Mouse (Mus musculus) kidney, postnatal 10 days (tissue): ENCODE measurements at regions not wholly inside any gene's neighbourhood (a gene's known extent, or its start where the extent isn't known, plus 50 kb on each side); places are given as distances from the start of the nearest gene placed in this dataset.

Experiments
- DNase-seq: peaks from one replicate; pipeline ENCODE4 v3.0.0; 2021; ENCODE audit warnings: mixed read lengths

GRCm38 (mm10) chr11:39733434-39734076 is 961.4 kb downstream of the Mat2b start:
- no peak for DNase-seq

DNA sequence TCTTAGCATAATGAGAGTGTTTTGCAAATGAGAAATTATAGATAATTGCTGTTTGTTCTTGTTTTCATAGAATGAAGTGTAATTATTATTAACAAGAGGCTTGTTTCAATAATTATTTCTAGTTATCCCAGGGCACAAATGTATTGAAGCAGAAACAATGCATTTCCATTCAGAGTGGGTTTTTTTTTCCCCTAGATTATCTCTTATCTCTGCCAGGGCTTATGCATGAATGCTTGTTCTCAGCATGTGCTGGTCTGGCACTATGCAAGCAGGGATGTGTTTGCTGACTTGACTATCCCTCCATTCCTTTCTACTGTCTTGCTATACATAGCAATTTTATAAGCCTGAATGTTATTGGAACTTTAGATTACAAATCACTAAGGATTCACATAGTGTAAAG is 971.4 kb downstream of the Mat2b start:
- no peak for DNase-seq

- no peak for DNase-seq
Observed at GRCm38 (mm10) chr11:39678521-39678920, 1016.5 kb downstream of the Mat2b start.

DNA sequence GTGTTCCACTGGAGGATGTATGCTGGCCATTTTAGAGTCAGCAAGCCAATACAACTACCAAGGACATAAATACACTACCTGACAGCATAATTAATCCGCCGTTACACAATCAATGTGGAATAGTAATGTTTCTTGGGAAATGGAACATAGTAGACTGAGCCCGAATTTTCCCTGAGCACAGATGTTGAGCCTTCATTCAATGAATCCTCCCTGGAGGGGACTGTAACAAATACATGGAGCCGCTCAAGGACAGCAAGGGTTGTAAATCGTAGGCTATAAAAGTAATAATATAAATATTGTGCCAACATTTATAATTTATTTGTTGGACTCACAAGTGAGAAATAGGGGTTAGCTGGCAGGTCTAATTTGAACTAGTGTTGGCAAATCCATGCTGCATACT is 1041.4 kb downstream of the Mat2b start:
- no peak for DNase-seq

GRCm38 (mm10) chr11:39619356-39619755 is 1075.6 kb downstream of the Mat2b start:
- no peak for DNase-seq

DNA sequence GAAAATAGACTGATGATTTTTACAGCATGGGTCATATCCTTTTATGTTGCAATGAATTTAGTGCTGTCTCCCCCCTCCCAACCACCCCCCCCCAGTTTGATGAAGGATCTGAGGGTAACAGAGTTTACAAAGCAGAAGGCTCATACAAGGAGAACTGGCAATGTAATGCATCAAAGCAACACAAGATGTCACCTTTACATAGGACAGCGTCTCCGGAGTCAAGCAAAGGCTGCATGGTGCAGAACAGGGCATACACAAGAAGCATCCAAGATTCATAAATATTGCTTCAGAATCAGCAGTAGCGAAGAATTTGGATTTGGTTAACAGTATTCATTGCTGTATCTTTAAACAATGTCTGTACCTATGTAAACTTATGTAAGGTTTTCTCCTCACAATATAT is 1079.2 kb downstream of the Mat2b start:
- no peak for DNase-seq

GRCm38 (mm10) chr11:39596479-39596878 is 1098.5 kb downstream of the Mat2b start:
- no peak for DNase-seq

- DNase-seq, result peak; percentile 71
Observed at GRCm38 (mm10) chr11:39588641-39589385, 1106.2 kb downstream of the Mat2b start.

DNA sequence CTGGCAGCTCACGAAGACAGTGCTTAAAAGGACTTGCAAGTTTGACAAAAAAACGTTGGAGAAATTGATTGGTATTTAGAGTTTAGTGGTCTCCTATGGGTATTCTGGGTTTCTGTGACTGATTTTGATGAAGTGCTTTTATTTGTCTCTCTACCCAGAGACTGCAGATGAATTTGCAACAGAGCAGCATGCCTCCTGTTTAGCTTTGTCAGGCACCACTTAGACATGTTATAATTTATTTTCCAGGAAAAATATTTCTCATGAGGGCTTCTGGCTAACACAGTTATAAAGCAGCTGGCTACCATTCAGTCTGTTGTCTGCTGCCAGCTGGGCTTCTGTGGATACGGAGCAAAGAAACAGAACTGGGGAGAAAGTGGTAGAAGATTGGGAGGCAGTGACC is 1136.7 kb downstream of the Mat2b start:
- no peak for DNase-seq

DNA sequence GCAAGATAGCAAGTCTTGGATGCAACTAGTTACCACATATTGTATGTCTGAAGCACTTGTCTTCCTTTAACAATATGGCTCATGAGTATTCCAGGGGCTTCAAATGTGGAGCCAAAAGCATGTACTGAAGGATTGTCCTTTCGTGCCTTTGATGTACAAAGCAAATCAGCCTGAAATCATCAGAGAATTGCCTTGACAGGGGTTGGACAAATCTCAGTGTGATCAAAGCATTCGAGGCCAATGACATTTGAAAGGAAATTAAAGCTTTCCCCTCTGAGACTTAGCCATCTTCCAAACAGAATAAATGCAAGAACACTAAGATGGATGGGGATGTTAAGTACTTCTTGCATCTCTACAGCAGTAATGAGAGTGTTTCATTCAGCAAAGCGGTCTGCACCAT is 1144.9 kb downstream of the Mat2b start:
- no peak for DNase-seq

DNA sequence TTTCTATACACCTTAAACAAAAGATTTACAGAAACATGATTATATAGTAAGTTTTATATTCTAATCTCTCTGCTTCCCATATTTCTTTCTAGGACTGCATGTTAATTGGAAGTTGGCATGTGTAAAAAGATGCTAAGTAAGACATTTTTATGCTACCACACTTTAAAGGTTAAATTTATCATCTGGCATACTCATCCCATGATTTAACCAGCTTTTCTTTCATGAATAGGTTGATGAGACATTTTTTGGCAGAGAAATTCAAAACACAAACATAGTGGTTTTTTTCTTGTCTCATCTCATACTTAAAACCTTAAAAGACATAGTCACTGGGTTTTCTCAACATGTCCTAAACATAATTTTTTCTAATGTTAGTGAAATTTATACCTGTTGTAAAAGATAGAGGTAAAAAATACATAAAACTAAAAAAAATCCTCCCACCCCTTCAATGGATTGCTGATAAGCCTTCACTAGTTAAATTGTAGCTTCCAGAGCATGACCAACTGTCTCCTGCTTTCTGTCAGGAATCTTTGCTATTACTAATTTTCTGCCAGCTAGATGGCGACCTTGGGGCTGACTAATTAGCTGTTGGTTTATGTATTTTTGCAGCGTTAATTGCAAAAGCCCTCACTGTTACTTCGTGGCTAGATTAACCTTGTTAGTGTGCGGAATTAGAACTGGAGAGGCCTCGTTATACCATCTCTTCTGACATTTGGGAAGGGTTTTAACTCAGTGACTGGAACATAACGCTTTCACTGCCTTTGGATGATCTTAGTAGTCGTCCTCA is 1169.9 kb downstream of the Mat2b start:
- DNase-seq, result no peak

DNA sequence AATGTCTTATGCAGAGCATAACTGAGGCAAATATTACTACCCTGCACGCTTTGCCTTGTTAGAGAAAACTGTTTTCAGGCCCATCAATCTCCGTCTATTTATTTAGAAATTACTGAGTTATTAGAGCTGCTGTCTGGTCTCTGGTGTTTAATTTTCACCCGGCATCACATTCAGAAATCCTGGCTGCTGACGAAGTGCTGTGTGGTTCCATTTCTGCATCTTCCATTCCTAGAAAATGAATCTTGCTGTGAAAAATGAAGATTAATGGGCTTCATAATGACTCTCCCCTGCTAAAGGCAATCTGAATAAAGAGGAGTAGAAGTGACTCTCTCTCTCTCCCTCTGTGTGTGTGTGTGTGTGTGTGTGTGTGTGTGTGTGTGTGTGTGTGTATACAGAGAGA is 1199.8 kb downstream of the Mat2b start:
- no peak for DNase-seq

DNA sequence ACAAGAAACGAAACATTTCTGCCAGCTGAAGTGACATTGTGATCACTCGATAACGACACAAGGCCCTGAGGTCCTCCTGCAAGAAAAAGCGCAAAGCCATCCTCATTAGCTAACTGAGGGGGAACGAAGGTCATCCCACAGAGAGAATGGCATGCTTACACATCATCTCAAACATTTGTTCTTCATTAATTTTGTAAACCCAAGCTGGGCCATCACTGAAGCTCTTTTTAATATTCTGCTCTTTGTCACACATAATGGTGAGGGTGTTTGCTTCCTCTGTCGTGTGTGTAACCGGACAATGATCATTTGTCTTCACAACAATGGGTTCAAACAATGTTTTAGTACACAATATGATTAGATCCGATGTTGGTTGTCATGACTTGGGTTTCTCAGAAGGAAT is 1217.9 kb downstream of the Mat2b start:
- DNase-seq, result no peak

DNA sequence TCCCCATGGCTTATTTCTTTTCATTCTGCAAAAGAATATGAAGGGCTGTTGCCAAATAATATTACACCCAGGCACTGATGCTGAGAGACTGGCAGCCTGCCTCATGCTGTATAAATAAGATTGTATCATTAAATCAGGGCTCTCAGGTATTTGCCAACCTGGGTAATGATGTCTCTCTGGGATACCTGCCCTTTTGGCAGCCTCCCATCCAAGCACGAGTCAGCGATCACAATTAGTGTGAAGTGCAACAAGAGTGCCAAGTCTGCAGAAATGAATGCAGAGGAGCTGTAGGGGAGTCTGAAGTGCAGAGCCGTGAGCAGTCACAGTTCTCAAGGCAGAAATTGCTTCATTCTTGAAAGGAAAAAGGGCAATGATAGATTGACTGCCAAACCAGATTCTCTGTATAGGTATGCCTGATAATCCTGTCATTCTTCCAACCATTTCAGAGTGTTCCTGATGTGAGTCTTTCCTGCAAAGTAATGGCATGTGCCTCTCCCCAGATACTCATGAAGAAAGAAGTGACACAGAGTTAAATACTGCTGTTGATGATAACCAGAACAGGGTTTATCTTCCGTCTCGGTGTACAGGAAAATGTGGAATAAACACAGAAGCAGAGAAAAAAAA is 1241.6 kb downstream of the Mat2b start:
- peak; percentile 11 for DNase-seq

DNA sequence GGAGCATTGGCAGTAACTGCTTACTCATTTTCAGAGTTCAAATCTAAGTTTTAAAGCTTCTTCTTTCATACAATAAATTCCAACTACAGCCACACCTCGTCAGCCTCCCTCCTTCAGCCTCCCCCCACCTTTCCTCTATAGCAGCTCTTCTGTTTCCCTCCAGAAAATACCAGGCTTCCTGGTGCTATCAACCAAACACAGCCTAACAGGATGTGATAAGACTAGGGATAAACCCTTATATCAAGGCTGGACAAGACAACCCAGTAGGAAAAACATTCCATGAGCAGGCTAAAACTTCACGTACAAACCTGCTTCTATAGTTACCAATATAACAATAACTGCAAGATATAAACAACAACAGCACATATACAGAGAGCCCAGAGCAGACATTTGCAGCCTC is 1248.6 kb downstream of the Mat2b start:
- no peak for DNase-seq

- no peak for DNase-seq
Observed at GRCm38 (mm10) chr11:39411691-39412090, 1283.3 kb downstream of the Mat2b start.

GRCm38 (mm10) chr11:39411182-39411581 is 1283.8 kb downstream of the Mat2b start:
- DNase-seq, result no peak

DNA sequence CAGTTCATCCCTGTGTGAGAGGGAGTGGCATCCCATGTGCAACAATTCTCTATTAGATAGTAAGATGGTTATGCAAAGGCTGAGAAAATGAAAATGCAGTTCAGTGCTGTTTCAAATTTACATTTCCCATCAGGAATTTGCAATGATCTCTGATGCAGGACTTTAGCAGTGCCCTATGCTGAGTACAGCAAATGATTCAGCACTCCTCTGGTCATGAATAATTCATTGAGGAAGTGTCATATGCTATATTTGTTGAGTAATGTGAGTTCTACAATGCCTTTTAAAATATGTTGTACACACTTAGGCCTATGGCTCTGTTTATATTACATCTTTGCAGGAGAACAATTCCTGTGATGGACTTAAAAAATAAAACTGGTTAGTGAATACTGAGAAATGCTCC is 1330.2 kb downstream of the Mat2b start:
- no peak for DNase-seq

DNA sequence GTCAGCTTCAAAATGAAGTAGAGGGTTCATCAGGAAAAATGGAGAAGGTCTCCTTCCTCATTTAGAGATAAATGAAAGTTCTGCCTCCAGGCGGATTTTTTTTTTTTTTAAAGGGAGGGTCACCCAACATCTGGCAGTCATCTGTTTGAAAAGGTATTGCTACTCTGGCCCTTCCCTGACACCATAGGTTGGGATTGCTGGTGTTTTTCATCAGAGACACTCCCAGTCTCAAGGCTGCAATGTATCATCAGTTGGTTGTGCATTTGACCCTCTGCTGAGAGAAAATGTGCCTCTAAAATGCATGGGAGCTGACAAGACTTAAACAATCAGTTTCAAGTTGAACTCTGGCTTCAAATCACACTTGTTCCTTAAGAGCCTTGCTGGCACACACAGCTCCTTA is 1344.4 kb downstream of the Mat2b start:
- DNase-seq, result no peak
